Mouse (Mus musculus) cerebellum, postnatal 10 days (tissue): Measurements from ENCODE around the gene Cic.
"Not testable (repeated sequence)": the region's sequence is repeated elsewhere in the genome, so short reads cannot be mapped to it uniquely, and the experiment has no call there.

Experiments
- DNase-seq, 2 experiments: peaks; one replicate each; pipeline ENCODE4 v3.0.0; 2021; ENCODE audit warnings: mixed read lengths in 2 of 2

The Cic gene

GRCm38 (mm10) chr7:25244562-25245369 lies 22.7 kb upstream of the Cic start:
- no peak for DNase-seq

GRCm38 (mm10) chr7:25246079-25246758 lies 21.3 kb upstream of the Cic start:
- DNase-seq: peak; percentile 82 to 87

GRCm38 (mm10) chr7:25246759-25247137 lies 20.8 kb upstream of the Cic start:
- peak; percentile 51 for DNase-seq

- DNase-seq: no peak
Observed at GRCm38 (mm10) chr7:25247498-25247897, 20.0 kb upstream of the Cic start.

GRCm38 (mm10) chr7:25248018-25248647 lies 19.4 kb upstream of the Cic start:
- DNase-seq: peak; percentile 52 to 67

- peak; percentile 48 to 63 for DNase-seq
Observed at GRCm38 (mm10) chr7:25248846-25249313, 18.6 kb upstream of the Cic start.

GRCm38 (mm10) chr7:25249314-25250140 lies 18.0 kb upstream of the Cic start:
- DNase-seq: peak; percentile 81 to 84

GRCm38 (mm10) chr7:25250141-25250972 lies 17.1 kb upstream of the Cic start, which contains the start of gene Erf:
Gene Erf, minus strand, starts transcription at chr7:25250761.
- DNase-seq: peak; percentile 95 to 97

GRCm38 (mm10) chr7:25251071-25251791 lies 16.3 kb upstream of the Cic start:
- DNase-seq: peak; percentile 82 to 84

GRCm38 (mm10) chr7:25251822-25252221 lies 15.7 kb upstream of the Cic start:
- DNase-seq: peak in 1 of 2 experiments; percentile 38

GRCm38 (mm10) chr7:25261896-25262295 lies 5.6 kb upstream of the Cic start:
- DNase-seq: no peak

GRCm38 (mm10) chr7:25263968-25264870 lies 3.3 kb upstream of the Cic start:
- no peak for DNase-seq

GRCm38 (mm10) chr7:25265743-25266142 lies 1.8 kb upstream of the Cic start:
- DNase-seq: not testable (repeated sequence)

- DNase-seq: no peak
Observed at GRCm38 (mm10) chr7:25266180-25266962, 1.1 kb upstream of the Cic start.

- peak; percentile 99 to 100 for DNase-seq
Observed at GRCm38 (mm10) chr7:25267751-25268463, 403 bp downstream of the Cic start.

- no peak for DNase-seq
Observed at GRCm38 (mm10) chr7:25268588-25268987, 1.1 kb downstream of the Cic start.

GRCm38 (mm10) chr7:25269029-25269428 lies 1.5 kb downstream of the Cic start:
- DNase-seq: peak; percentile 23 to 36
